Comparison of ENCODE assay signal across 19 mouse cellular contexts in the genomic region with DNA sequence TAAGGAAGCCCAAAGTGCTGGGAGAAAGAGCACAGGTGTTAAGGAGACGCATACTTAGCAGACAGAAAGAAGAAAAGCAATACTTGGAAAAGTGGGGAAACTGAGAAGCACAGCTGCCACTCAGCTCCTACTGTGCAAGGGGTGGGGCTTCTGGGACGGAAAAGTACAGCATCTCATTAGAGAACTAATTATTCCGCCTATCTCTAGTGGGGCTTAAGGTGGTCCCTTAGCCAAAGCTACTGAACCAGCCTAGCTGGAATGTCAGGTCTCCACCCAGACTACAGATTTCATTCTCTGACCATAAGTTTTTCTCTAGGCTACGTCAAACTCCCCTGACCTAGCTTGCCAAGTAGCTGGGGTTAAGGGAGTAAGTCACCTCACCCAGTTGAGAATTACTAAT. TPM values are rescaled to one million over a fixed set of nuclear protein-coding genes. Genes with fewer than 3 reads are reported as not detected.
"Had no signal": no experiment of that assay in that cellular context is flagged by ENCODE, and none has a peak within 500 bp of the region (broad histone marks: within the 10 kb centered on the region; RNA-seq: fewer than 3 reads in every experiment).

No protein-coding gene starts in this region.

- H3K9me3 ChIP-seq: limb, embryonic 13.5 days; midbrain, embryonic 12.5 days had no signal

- H3K4me3 ChIP-seq: limb, embryonic 13.5 days; midbrain, embryonic 12.5 days had no signal

- H3K4me2 ChIP-seq: limb, embryonic 13.5 days; midbrain, embryonic 12.5 days had no signal

- DNase-seq: left cerebral cortex, postnatal 4 days; lung, adult 18-20 months; lung, postnatal 36 days; right cerebral cortex, postnatal 14 days; thymus, adult 18-20 months; thymus, postnatal 14 days had no signal

- H3K9ac ChIP-seq: limb, embryonic 13.5 days; liver, embryonic 14.5 days; midbrain, embryonic 12.5 days had no signal

- H3K27ac ChIP-seq: limb, embryonic 13.5 days; liver, embryonic 14.5 days; midbrain, embryonic 12.5 days had no signal

- ATAC-seq: intestine, embryonic 16.5 days; lung, postnatal 0 days had no signal

- H3K36me3 ChIP-seq: limb, embryonic 13.5 days; midbrain, embryonic 12.5 days had no signal

- H3K27me3 ChIP-seq: limb, embryonic 13.5 days; midbrain, embryonic 12.5 days had no signal

RNA-seq across cellular contexts. Expression of a gene that starts 41.9 kb away (rescaled TPM):
- total RNA-seq: layer of hippocampus, postnatal 14 days; left cerebral cortex, postnatal 10 days; left cerebral cortex, postnatal 4 days; liver, adult 2 months; megakaryocyte, adult 5-6 weeks; midbrain, postnatal 0 days had no signal
- polyA plus RNA-seq: intestine, embryonic 16.5 days; large intestine, adult 2 months; limb, embryonic 13.5 days; liver, embryonic 14.5 days; lung, postnatal 0 days; midbrain, embryonic 12.5 days; midbrain, postnatal 0 days; neural tube, embryonic 14.5 days; stomach, embryonic 16.5 days had no signal
